Mouse (Mus musculus) CH12.LX (cell line): Measurements from ENCODE around the gene Mad1l1. TPM values are rescaled to one million over a fixed set of nuclear protein-coding genes. Genes with fewer than 3 reads are reported as not detected.

ENCODE experiments used
- DNase-seq: peaks from one replicate; pipeline ENCODE4 v3.0.0-alpha.2; 2013; ENCODE audit errors: extremely low read depth
- H3K27ac ChIP-seq: 2 replicates; pipeline ENCODE4 v1.5.1; 2012; ENCODE audit warnings: low read depth, mild to moderate bottlenecking, control low read depth, moderate library complexity; ENCODE audit not compliant: insufficient read depth
- H3K27me3 ChIP-seq: replicated peaks from 2 replicates; pipeline ENCODE3; 2012; ENCODE audit warnings: inconsistent platforms
- H3K36me3 ChIP-seq, 2 experiments: replicated peaks in 1 of 2; 2 replicates each; pipeline versions ENCODE3 to v1.6.1; 2012; ENCODE audit warnings: inconsistent platforms in 1 of 2, low read length in 1 of 2, mild to moderate bottlenecking in 1 of 2, mixed read lengths in 1 of 2, moderate library complexity in 1 of 2; ENCODE audit not compliant: control insufficient read depth in 1 of 2, insufficient read depth in 1 of 2
- H3K4me1 ChIP-seq, 2 experiments: 2 replicates each; pipeline ENCODE4 v1.6.1; 2012; ENCODE audit warnings: inconsistent platforms in 1 of 2, moderate library complexity in 1 of 2; ENCODE audit not compliant: insufficient read depth in 2 of 2, control insufficient read depth in 1 of 2
- H3K4me2 ChIP-seq: 2 replicates; pipeline ENCODE4 v1.6.1; 2012; ENCODE audit warnings: low read depth, mild to moderate bottlenecking, control low read depth; ENCODE audit not compliant: poor library complexity, insufficient read depth, severe bottlenecking
- H3K4me3 ChIP-seq, 3 experiments: fragments of 150-350 bp in 1 of 3; sonication (generic) in 1 of 3; replicated peaks in 1 of 3; 2 replicates each; pipeline versions ENCODE3 to v1.5.1; 2011 to 2012; ENCODE audit warnings: low read depth in 2 of 3, low read length in 2 of 3, mild to moderate bottlenecking in 2 of 3, moderate library complexity in 2 of 3, control low read depth in 1 of 3, improper control_type of control experiment in 1 of 3, inconsistent platforms in 1 of 3, mixed read lengths in 1 of 3; ENCODE audit not compliant: poor library complexity in 1 of 3
- H3K79me2 ChIP-seq: replicated peaks from 2 replicates; pipeline ENCODE4 v1.6.1; 2012; ENCODE audit warnings: mild to moderate bottlenecking, moderate library complexity; ENCODE audit not compliant: control insufficient read depth, poor library complexity, insufficient read depth, severe bottlenecking; ENCODE audit errors: extremely low read depth
- H3K9ac ChIP-seq: 2 replicates; pipeline ENCODE4 v1.6.1; 2012; ENCODE audit warnings: low read depth, mild to moderate bottlenecking, control low read depth, moderate library complexity; ENCODE audit not compliant: insufficient read depth
- H3K9me3 ChIP-seq: replicated peaks from 2 replicates; pipeline ENCODE3; 2012; ENCODE audit warnings: low read length, inconsistent platforms, mixed read lengths
- CHD1 ChIP-seq: IDR thresholded peaks from 2 replicates; pipeline ENCODE4 v1.6.1; 2012; ENCODE audit warnings: low read depth, low read length, improper control_type of control experiment, inconsistent platforms
- CHD2 ChIP-seq: IDR thresholded peaks from 2 replicates; pipeline ENCODE4 v1.6.1; 2011; ENCODE audit warnings: low read length, improper control_type of control experiment
- E2F4 ChIP-seq: IDR thresholded peaks from 2 replicates; pipeline ENCODE4 v1.6.1; 2011; ENCODE audit warnings: low read depth, low read length, improper control_type of control experiment; ENCODE audit not compliant: insufficient replicate concordance
- ETS1 ChIP-seq: conservative IDR thresholded peaks from 2 replicates; pipeline ENCODE4 v1.6.1; 2012; ENCODE audit warnings: low read depth, mild to moderate bottlenecking, inconsistent platforms, low read length, improper control_type of control experiment, moderate library complexity
- IRF4 ChIP-seq: IDR thresholded peaks from 2 replicates; pipeline ENCODE4 v1.6.1; 2014; ENCODE audit warnings: low read depth, mild to moderate bottlenecking, inconsistent platforms, low read length, improper control_type of control experiment
- JUN ChIP-seq: IDR thresholded peaks from 2 replicates; pipeline ENCODE4 v1.6.1; 2011; ENCODE audit warnings: low read depth, mild to moderate bottlenecking, low read length, improper control_type of control experiment, moderate library complexity; ENCODE audit not compliant: insufficient read depth
- MAFK ChIP-seq: IDR thresholded peaks from 2 replicates; pipeline ENCODE4 v1.6.1; 2011; ENCODE audit warnings: low read length, improper control_type of control experiment; ENCODE audit not compliant: insufficient replicate concordance
- MAZ ChIP-seq: IDR thresholded peaks from 2 replicates; pipeline ENCODE4 v1.6.1; 2012; ENCODE audit warnings: low read depth, mild to moderate bottlenecking, inconsistent platforms, low read length, improper control_type of control experiment, moderate library complexity
- MEF2A ChIP-seq: IDR thresholded peaks from 2 replicates; pipeline ENCODE4 v1.6.1; 2014; ENCODE audit warnings: low read depth, mild to moderate bottlenecking, inconsistent platforms, low read length, improper control_type of control experiment, borderline replicate concordance
- MYC ChIP-seq: IDR thresholded peaks from 2 replicates; pipeline ENCODE4 v1.6.1; 2011; ENCODE audit warnings: low read depth, mild to moderate bottlenecking, improper control_type of control experiment, low read length
- NELFE ChIP-seq: IDR thresholded peaks from 2 replicates; pipeline ENCODE4 v1.6.1; 2011; ENCODE audit warnings: low read depth, low read length, improper control_type of control experiment
- NRF1 ChIP-seq: IDR thresholded peaks from 2 replicates; pipeline ENCODE4 v1.6.1; 2014; ENCODE audit warnings: low read depth, mild to moderate bottlenecking, inconsistent platforms, low read length, improper control_type of control experiment, moderate library complexity
- PAX5 ChIP-seq: IDR thresholded peaks from 2 replicates; pipeline ENCODE4 v1.6.1; 2012; ENCODE audit warnings: low read length, inconsistent platforms, mixed read lengths
- POLR2A ChIP-seq: IDR thresholded peaks from 2 replicates; pipeline ENCODE4 v1.6.1; 2011; ENCODE audit warnings: low read depth, mild to moderate bottlenecking, improper control_type of control experiment, low read length
- RAD21 ChIP-seq: IDR thresholded peaks from 2 replicates; pipeline ENCODE4 v1.6.1; 2011; ENCODE audit warnings: low read depth, mild to moderate bottlenecking, low read length, improper control_type of control experiment, moderate library complexity
- USF1 ChIP-seq: IDR thresholded peaks from 2 replicates; pipeline ENCODE4 v1.6.1; 2014; ENCODE audit warnings: low read depth, mild to moderate bottlenecking, inconsistent platforms, low read length, improper control_type of control experiment
- dilution Hi-C: fragments of 300-500 bp; cut with MboI; formaldehyde crosslinking; loops from 2 replicates; pipeline ENCODE4 v1.14.3; 2020; ENCODE audit warnings: low sequenced_read_pairs; ENCODE audit not compliant: extremely low pct_unique_long_range_greater_than_20kb, extremely low pct_ligation_motif_present
- in situ Hi-C: fragments of 300-500 bp; cut with MboI; formaldehyde crosslinking; loops from 3 replicates; pipeline ENCODE4 v1.14.3; 2019; ENCODE audit warnings: low sequenced_read_pairs, low pct_ligation_motif_present, low pct_unique_long_range_greater_than_20kb, mixed read lengths
- polyA plus RNA-seq: library from polyadenylated mRNA; unstranded; fragments of >175 nt; gene quantifications from 2 replicates; pipeline ENCODE4 v1.2.1, GENCODE M21; 2012; ENCODE audit warnings: low read depth; ENCODE audit not compliant: insufficient read length
- total RNA-seq, 2 experiments: library from RNA; depleted of rRNA; stranded (reverse); fragments of 300-350 nt in 1 of 2; fragments of >200 nt in 1 of 2; gene quantifications; 2 replicates each; pipeline ENCODE4 v1.2.3; 2012 to 2014

Mad1l1 gene
- total and polyA plus RNA-seq, 3 experiments, result 24.8 to 45.6 (median 28.9) TPM

- Histone ChIP-seq H3K4me1 (peaks cover 0 to 12% of the 10 kb centered on the region in 2 experiments; a peak in 1 of 4 replicates), H3K79me2 (no peaks in the 10 kb centered on the region), H3K4me3 (no peak overlapping the region), H3K36me3 (peaks cover 0 to 77% of the 10 kb centered on the region in 2 experiments), H3K27me3 (no peaks in the 10 kb centered on the region), H3K9me3 (no peaks in the 10 kb centered on the region), H3K27ac (no peak overlapping the region), H3K9ac (no peak overlapping the region), H3K4me2 (no peak overlapping the region)
- in situ Hi-C loops (no loop called here), dilution Hi-C loops (no loop called here)
- no peak for TF ChIP-seq MAFK
- no peak for TF ChIP-seq ETS1
- TF ChIP-seq E2F4, result no peak
- no peak for TF ChIP-seq IRF4
- TF ChIP-seq MAZ, result no peak
- TF ChIP-seq CHD1, result no peak
- TF ChIP-seq PAX5, result no peak
- DNase-seq, result no peak
Measured at GRCm38 (mm10) chr5:140225103-140225502, 96.2 kb downstream of the Mad1l1 start.

- Histone ChIP-seq H3K9me3 (no peaks in the 10 kb centered on the region), H3K79me2 (no peaks in the 10 kb centered on the region), H3K36me3 (peaks cover 0 to 76% of the 10 kb centered on the region in 2 experiments), H3K4me1 (peaks cover 5 to 28% of the 10 kb centered on the region in 2 experiments), H3K4me2 (no peak overlapping the region), H3K4me3 (no peak overlapping the region), H3K9ac (no peak overlapping the region), H3K27ac (no peak overlapping the region), H3K27me3 (no peaks in the 10 kb centered on the region)
- TF ChIP-seq JUN (no peak), MYC (no peak), RAD21 (no peak), NRF1 (no peak), MAZ (no peak), POLR2A (no peak), CHD2 (no peak), MAFK (no peak), USF1 (no peak), NELFE (no peak), MEF2A (no peak)
- DNase-seq, result no peak
- dilution Hi-C loops (no loop called here), in situ Hi-C loops (no loop called here)
Measured at GRCm38 (mm10) chr5:140223070-140224053, 98.0 kb downstream of the Mad1l1 start.
